12 mouse cellular contexts compared by ENCODE assay signal in genomic region chr10:121705399-121706163, GRCm38 (mm10). TPM values are rescaled to one million over a fixed set of nuclear protein-coding genes. Genes with fewer than 3 reads are reported as not detected.
DNase-seq lines count a peak whose midpoint lies in the region; ATAC-seq and TF ChIP-seq lines count a peak whose summit lies in the region.
"Had no signal": no experiment of that assay in that cellular context is flagged by ENCODE, and none has a peak within 500 bp of the region (broad histone marks: within the 10 kb centered on the region; RNA-seq: fewer than 3 reads in every experiment).

No protein-coding gene starts in this region.

- no peaks in the 10 kb centered on the region for H3K27me3 ChIP-seq in kidney, adult 2 months (replicated peaks; ENCODE audit: control insufficient read depth, insufficient read depth, low read length)

- H3K27ac ChIP-seq in kidney, adult 2 months (ENCODE audit: insufficient read depth, low read depth, low read length), result no peak overlapping the region

- WGBS in kidney, adult 2 months, result 88% methylated on average over 15 of the region's 15 CpGs

- DNase-seq in gastrocnemius, adult 18-20 months (ENCODE audit: low spot score), result peak; percentile 42
- DNase-seq in gastrocnemius, postnatal 14 days, result no peak
- peak; percentile 24 for DNase-seq in ovary, adult 18-20 months (ENCODE audit: low spot score)
- no peak for DNase-seq in ovary, postnatal 14 days (ENCODE audit: low spot score)
- DNase-seq in gastrocnemius, postnatal 36 days, result peak; percentile 12 to 18
- DNase-seq in kidney, adult 2 months, result no peak
- DNase-seq in left cerebral cortex, adult 9 months (ENCODE audit: low spot score in 2 of 2), result no peak
- DNase-seq: cerebellum, adult 11 months; embryo, embryonic 11 days; retina, postnatal 1 day had no signal

- H3K4me3 ChIP-seq in kidney, adult 2 months (ENCODE audit: insufficient read depth, low read depth, low read length), result no peak overlapping the region

- TF ChIP-seq POLR2A in kidney, adult 2 months (IDR thresholded peaks at IDR 0.05; ENCODE audit: low read depth, low read length), result no peak

- no peak for TF ChIP-seq CTCF in kidney, adult 2 months (conservative IDR thresholded peaks at IDR 0.05; ENCODE audit: insufficient read depth, insufficient read length, low read depth, low read length)

- H3K4me1 ChIP-seq in kidney, adult 2 months (ENCODE audit: control insufficient read depth, insufficient read depth, low read length), result no peaks in the 10 kb centered on the region

- peak; percentile 82 for ATAC-seq in monocyte, adult 5-6 weeks (replicated peaks; ENCODE audit: insufficient number of reproducible peaks, low FRiP score, low TSS enrichment, poor library complexity, severe bottlenecking)
- ATAC-seq: activated CD4-positive, CD25-positive, alpha-beta regulatory T cell, adult 4 months had no signal

- no peaks in the 10 kb centered on the region for H3K36me3 ChIP-seq in kidney, adult 2 months (ENCODE audit: control insufficient read depth, insufficient read depth, low read length)

- intact Hi-C loops in gastrocnemius, postnatal 14 days (cut with DNase I; ENCODE audit: low total_unique reads), result no loop called here
- intact Hi-C loops in gastrocnemius, postnatal 36 days (cut with DNase I), result no loop called here

RNA-seq across cellular contexts. Expression of gene BC048403, which starts 34.2 kb away (rescaled TPM):
- total RNA-seq in gastrocnemius, adult 18-20 months (2021), result 1 to 10 TPM; 1.4 to 1.8 TPM
- total RNA-seq in gastrocnemius, postnatal 14 days (2021), result 1 to 10 TPM; 1.4 to 2.0 TPM
- 1 to 10 TPM in 1 of 2 experiments, under 1 TPM in 1; 0.99 to 1.8 TPM for total RNA-seq in gastrocnemius, postnatal 36 days (2021)
- total RNA-seq in monocyte, adult 5-6 weeks (2017), result 2.6 to 4.1 TPM (median 2.8 TPM) in 3 replicates
- polyA plus RNA-seq in kidney, adult 2 months (2012; rRNA removed), result 5.2 and 5.5 TPM in 2 replicates

Comparison
In these comparisons a context has a peak if more than half of its experiments do, and no peak if none do; other contexts are left out.
1. DNase-seq: peak in gastrocnemius, adult 18-20 months (single experiment), ovary, adult 18-20 months (single experiment) and gastrocnemius, postnatal 36 days (2 of 2); none in gastrocnemius, postnatal 14 days (single experiment), ovary, postnatal 14 days (single experiment), kidney, adult 2 months (single experiment) and left cerebral cortex, adult 9 months (0 of 2).